Mouse (Mus musculus) c-Kit-positive CD71-negative TER-119-negative erythroid progenitor cells, embryonic 14.5 days (primary cell): ENCODE measurements at regions not wholly inside any gene's neighbourhood (a gene's known extent, or its start where the extent isn't known, plus 50 kb on each side); places are given as distances from the start of the nearest gene placed in this dataset.

Experiments
- DNase-seq: peaks from one replicate; pipeline ENCODE4 v3.0.0-alpha.2; 2013; ENCODE audit warnings: low read depth

DNA sequence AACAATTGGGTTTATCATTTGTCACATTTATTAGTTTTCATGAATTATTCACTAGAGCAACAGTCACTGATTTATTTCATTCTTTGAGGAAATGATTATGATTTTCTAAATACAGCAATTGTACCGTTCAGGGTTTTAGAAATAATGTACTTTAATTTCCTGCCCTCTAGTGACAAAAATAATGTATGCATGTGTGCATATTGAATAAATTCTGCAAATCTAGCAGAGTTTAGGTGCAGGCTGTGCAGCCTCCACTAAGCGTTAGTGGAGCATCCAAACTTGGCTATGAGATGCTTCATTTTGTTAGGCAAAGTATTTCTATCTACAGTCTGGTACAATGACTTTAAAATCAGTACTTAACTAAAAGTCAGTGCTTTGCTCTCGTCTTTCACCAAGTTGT lies 642.1 kb upstream of the A830018L16Rik start:
- DNase-seq, result no peak

DNA sequence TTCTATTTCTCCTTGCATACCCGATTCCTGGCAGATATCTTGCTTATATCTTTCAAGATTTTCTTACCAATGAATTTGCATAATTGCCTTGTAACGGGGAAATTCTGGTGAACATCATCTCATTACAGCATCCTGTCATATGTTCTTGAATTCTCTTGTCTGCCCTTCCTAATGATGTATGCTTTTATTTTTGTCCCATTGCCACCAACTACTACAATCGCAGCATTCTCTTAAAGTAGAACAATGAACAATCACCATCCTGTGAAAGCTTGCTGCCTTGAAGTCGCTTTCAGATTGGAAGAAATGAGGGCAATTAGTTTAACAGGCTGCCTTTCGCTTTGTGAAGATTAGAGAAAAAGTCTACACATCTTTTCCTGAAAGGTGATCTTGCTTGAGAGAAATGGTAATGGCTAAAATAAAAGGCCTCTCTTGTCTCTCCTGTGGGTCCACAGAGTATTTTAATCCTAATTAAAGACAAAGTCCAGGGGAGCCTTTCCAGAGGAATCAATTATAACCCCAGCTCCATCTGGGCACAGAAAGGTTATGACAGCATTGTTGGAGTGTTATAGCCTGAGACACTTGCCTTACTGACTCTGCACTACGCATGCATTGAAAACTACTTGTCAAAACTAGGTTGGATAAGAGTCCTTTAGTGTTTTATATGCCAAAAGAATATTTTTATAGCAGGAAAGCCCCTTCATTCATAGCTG lies 619.7 kb upstream of the A830018L16Rik start:
- no peak for DNase-seq

DNA sequence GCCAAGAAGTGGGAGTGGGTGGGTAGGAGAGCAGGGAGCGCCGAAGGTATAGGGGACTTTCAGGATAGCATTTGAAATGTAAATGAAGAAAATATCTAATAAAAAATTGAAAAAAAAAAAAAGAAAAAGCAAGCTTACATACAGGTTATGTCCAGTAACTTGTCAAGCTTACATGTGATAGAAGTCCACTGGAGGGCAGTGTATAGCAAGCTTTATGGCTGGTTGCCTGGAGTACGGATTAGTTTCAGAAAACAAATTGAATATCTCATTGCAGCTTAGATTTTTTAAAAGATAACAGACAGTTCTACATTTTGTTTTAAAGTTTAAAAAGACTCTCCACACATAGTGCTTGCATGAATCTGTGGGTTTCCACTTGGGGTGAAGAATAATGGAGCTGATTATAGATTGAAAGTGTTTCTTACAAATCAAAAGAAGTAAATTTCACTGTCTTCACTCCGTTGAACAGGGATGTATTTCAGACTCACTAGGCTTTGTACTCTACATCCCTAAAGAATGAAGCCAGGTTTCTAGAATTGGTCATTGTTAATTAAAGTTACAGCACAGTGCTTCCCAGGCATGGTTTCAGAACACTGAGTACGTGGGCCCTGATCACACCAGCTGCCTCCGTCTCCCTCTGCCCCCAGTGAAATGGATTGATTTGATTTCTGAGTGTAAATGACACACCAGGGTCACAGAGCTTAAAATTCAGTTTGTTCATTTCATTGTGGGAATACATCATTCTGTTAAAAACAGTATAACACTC lies 578.1 kb upstream of the A830018L16Rik start:
- no peak for DNase-seq

DNA sequence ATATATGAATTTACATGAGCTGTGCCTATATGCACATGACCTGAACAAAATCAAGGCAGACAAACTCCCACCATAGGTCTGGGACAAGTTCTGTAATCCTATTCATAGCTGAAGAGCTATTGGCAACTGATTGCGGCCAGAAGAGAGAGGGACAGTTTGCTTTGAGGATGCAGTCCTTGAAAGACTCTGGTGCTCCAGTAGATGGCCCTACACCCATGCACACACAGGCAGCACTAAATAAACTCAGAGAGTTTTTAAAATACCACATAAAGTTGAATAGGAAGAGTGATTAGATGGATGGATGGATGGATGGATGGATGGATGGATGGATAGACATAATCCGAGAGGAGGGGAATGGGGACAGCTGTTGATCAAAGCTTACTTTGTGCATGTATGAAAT lies 576.7 kb upstream of the A830018L16Rik start:
- no peak for DNase-seq

DNA sequence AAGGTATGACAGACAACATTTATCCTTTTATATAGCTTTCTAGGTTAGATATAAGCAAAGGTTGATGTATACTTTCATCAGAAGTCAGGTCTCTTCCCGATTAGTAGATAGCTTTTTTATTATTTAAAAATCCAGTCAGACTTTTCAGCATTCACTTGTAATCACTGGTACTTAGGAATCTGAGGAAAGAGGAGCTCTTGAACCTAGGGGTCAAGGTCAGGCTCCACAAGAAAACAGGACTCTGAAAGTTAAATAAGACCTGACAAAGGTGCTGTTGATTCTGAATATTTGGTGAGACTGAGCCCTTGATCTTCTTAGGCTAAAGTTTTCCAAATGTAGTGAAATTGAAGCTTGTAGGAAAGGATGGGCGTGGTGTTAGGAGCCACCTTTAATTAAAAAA lies 561.0 kb upstream of the A830018L16Rik start:
- DNase-seq, result no peak

DNA sequence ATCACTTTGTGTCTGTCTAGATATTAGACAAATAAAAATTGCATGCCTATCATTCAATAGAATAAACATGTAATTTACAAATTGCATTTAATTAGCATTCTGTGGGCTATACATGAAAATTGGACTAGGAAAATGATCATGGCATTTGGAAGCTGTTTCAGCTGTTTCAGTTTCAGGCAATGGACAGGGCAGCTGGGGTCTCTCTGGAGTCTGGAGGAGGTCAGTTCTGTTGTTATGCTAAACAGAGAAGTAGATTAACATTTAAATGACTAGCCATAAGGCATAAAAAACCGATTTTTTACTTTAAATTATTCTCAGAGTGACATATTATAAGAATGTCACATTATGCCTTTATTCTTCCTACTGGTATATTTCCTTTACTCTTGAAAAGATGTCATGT lies 559.4 kb upstream of the A830018L16Rik start:
- no peak for DNase-seq

DNA sequence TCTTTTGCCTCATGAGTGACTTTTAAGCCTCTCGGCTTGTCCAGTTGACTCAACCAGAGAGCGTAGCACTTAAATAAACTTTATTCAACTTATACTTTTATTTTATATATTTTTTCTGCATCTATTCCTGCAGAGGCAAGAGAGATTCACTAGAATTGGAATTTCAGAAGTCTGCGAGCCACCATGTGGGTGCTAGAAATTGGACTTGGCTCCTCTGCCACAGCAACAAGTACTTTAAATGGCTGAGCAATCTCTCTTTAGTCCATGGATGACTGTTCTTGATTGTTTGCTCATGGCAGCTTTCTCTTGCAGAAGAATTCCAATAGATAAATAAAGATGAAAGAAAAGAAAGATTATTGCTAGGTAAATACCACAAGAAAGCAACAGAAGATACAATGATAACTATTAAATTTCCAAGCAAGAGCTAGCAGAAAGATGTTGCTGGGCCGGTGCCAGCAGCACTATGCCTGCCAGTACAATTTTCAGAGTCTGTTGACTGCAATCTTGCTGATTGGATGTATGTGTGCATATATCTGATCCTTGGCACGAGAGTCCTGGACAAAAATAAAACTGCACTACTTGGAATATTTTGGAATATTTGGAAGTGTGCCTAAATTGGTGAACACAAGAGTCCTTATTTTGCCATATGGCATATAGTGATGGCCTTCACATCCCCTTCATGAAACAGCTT lies 542.6 kb upstream of the A830018L16Rik start:
- DNase-seq, result no peak

DNA sequence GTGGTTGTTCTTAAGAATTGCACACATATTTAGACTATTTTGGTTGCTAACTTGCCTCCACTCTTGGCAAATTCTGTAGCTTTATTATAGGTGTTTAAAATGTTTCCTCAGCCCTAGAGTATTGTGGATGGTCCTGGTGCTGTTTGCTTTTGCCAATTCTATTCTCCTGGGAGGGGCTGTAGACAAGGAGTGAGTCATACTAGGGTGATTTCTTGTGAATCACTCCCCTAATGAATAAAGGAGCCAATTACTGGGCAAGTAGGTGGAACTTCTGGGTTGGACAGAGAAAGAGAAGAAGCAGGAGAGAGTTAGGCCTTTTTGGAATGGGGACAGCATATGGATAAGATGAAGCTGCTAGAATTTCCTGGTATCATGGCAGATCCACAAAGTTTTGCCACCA lies 541.6 kb upstream of the A830018L16Rik start:
- DNase-seq, result no peak

DNA sequence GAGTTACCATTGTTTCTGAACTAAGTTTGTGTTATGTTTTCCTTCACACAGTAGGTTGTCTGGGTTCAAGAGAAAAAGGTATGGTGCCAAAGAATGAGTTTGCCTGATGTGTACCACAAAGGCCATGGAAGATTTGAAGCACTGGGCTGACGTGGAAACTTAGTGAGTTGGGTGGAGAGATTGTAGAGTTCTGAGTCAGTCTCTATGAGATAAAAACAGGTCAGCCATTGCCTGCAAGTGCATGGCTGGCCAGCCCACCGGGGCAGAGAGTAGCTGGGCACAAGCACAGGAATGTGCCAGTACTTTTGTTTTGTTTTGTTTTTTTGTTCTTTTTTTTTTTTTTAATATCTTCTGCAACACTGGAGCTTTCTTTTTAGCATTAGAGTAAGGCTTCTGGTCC lies 541.2 kb upstream of the A830018L16Rik start:
- DNase-seq, result no peak

DNA sequence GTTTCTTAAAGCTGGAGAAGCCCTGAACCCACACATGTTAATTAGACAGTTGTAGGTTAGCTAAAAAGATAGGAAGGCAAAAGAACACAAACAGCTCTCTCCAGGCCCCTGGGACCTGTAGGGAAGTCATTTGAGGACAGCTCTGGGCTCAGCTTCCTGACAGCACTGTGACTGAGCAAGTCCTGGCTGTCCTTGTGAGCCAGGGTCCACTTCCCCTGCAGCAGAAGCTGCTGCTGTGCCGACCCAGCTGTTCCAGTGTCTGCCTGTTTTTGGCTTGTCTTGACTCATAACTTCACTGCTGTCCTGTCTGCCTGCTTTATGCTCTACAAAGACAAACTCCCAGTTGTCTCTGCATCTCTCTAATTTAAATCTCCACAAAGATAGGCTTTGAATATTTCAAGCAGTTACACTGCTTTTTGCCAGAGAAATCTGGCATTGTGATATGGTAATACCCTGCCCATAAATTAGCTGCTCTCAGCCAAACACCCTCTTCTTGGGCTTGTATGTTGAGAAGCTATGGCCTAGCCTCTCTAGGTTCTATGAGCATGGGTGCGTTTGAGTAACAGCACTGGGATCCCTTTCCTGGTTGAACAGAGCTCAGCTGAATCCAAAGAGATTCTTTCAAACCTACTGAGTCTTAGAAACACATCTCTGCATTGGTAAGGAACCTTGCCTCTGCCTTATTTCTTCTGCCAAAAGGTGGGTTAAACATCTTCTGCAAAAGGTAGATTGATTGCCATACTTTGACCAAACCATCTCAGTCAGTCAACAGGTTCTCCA lies 536.3 kb upstream of the A830018L16Rik start:
- no peak for DNase-seq

DNA sequence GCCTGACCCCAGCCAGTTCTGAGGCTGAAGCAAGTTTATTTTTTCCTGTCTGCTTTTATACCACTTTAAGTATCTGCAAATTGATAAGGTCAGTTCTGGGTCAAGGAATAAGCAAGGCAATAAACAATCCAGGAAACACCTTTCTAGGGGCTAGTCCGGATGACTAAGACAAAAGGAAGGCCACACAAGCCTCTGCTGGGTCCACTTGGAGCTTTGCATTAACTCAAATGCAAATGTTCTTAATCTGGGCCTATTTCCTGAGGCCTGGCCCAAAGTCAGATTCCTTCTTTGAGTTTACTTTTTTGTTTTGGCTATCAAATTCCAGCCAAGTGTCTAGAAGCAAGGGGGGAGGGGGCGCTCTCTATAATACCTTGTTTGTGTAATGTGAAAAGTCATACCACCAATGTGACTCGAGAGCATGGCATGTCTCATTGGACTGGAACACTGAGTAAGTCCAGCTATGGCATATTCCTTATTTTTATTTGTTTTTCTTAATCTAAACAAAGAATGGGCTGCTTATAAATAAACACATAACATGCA lies 535.6 kb upstream of the A830018L16Rik start:
- no peak for DNase-seq

DNA sequence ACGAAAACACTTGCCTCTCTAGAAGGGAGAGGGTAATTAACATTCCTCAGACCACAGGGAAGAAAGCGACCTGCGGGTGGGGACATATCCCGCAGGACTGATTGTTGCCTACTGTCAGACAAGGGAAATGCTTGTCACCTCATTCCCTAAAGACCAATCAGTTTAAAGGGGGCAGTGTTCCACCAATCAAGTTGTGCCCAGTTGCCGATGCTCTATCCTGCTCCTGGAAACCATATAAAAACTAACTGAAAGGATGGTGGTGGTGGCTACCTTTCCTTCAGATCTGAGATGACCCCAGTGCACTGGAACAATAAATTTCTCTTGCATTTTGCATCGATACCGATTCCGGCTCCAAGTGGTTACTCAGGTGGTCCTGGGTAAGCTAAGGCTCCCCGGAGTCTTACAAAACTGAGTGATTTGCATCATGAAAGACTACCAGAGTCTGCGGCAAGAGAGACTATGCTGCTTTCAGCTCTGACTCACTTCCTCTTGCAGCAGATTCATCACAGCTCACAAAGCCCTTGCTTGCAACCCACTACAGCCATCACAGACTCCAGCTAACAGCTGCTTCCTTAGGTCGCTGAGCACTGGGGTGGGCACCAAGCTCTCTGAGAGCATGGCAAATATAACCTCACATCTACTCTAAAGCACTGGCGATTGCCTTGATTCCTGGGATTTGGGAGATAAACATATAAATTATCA lies 533.7 kb upstream of the A830018L16Rik start:
- DNase-seq, result peak; percentile 14

DNA sequence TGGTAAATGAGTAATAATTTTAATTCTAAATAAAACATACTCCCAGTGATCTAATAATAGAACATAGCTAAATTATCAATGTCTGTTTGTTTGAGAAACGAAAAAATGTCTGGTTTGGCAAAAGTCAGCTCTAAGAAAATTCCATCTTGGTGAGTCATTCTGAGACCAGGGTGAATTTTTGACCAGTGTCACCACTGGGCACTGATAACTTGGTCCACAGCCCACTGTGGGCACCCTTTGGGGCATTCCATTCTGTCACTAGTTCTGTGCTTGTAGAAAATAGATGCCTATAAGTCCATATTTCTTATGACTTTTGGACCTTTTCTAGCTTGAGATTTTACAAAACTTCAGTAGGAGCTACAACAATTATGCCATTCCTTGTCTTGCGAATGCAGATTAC lies 515.1 kb upstream of the A830018L16Rik start:
- no peak for DNase-seq

DNA sequence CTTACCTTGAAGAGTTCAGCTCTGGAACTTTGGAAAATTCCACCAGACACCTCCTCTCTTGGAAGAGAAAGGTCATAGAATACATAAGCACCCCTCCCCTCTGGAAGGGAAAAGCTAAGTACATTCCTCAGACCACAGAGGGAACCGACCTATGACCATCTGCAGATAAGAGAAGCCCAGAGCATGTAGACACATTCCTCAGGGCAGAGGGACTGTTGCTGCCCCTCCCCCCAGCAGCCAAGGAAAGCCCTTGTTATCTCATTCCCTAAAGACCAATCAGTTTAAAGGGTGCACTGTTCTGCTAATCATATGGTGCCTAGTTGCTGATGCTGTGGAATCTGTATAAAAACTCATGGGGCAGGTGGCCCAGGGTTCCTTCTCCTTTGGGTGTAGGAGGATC lies 511.2 kb upstream of the A830018L16Rik start:
- DNase-seq, result no peak

DNA sequence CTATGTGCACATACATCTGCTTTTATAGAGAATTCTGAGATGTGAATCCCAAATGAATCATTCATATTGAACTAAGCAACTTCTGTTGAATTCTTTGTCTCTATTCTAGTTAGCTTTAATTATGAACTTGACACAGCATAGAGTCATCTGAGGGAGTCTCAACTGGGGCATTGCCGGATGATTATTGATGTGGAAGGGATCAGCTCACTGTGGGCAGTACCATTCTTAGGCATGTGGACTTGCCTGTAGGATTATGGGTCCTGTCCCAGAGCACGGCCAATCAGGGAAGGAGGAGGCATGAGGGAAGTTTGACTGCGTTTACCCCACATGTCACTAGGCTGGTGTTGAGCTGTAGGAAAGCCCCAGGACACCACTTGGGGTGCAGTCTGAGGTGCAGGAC lies 493.9 kb upstream of the A830018L16Rik start:
- DNase-seq, result no peak

DNA sequence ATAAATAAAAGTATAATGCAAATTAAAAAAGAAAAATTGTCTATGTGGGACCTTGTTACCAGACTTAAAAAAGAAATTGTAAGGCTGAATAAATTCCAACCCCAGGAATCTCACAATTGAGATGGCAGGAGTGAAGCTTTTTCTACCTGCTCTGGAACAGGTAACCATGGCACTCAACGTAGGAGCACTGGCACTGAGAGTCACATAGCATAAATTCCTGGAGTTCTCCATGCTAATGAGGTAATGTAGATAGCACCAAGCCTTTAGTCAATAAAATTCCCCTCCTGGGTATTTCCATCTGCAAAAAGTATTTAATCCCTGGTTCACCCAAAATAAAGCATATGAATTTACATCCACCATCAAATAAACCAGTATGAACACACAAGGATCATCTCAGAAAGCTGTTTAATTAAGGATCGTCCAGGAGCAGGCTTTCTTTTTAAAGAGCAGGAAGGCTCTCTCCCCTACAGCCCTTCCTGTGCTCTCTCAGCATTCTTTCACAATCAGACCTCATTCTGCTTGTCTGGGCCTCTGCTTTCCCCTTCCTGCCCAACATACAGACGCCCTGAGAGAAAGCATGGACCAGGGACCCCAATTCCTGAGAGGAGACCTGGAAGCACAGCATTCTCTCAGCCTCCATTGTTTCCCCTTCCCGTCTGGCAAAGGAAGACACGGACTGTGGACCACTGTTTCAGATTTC lies 481.4 kb upstream of the A830018L16Rik start:
- DNase-seq, result no peak

DNA sequence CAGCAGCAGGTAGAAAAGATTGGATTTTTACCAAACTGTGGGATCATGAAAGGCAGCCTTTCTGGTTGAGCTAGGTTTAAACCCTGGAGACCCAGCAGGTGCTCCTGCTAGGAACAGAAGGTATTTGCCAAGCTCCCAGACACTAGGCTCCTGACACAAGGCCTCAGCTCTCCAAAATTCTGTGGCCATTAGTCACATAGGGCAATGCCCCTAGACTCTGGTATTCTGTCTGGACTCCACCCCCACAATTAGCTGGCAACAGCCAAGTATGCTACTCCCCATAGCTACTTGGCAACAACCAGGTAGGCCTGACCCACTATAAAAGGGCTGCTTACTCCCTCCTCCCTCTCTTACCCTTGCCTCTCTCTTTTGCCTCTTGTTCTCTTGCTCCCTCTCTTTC lies 480.7 kb upstream of the A830018L16Rik start:
- no peak for DNase-seq

DNA sequence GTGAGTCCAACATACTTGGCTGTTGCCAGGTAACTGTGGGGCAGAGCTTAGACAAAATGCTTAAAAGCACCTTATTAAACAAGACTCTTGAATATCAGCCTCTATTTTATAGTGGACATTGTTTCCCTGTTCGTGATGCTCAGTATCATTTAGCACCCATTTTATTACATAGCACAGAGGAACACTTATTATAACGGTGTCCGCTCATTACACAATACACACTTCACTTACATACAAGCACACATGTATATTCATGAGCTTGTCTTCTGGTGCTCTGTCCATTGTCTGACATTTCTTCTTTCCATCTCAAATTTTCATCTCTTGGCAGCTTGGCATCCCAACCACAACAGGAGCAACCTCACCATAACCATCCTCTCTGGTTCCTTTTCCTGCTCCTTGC lies 475.5 kb upstream of the A830018L16Rik start:
- no peak for DNase-seq

DNA sequence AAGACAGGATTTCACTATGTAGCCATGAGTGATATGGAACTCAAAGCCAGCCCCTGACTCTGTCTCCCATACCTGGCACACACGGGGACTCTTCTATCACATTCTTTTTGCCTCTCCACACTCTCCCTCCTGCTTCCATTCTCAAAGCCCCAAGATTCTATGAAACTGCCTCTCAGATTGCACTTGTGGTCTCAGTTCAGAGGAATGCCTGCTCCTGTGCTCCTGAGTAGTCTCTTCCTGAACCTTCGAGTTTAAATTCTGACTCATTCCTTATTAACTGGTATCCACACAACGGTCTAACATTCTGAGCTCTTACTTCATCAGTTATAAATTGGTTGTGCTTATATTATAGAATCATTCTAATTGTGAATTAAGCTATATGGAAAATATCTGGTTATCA lies 473.6 kb upstream of the A830018L16Rik start:
- DNase-seq, result no peak

DNA sequence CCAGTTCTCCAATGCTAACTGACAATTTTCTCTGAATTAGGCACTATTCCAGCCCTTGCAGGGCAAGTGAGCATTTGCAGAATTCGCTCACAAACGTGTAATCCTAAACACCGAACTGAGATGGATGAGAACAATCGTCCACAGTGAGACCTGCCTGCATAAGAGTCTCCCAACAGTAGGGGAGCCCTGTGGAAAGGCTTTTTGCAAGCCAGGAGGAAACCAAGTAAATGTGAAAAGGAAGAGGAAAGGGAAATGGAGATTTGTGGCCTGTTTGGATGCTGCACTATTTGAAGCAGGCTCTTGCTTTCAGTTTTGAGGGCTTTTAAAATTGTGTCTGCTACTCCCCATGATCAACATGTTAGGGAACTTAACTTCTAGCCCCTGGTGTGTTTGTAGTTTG lies 470.9 kb upstream of the A830018L16Rik start:
- DNase-seq, result no peak
